ENCODE assay signal across 22 mouse cellular contexts in the genomic region with DNA sequence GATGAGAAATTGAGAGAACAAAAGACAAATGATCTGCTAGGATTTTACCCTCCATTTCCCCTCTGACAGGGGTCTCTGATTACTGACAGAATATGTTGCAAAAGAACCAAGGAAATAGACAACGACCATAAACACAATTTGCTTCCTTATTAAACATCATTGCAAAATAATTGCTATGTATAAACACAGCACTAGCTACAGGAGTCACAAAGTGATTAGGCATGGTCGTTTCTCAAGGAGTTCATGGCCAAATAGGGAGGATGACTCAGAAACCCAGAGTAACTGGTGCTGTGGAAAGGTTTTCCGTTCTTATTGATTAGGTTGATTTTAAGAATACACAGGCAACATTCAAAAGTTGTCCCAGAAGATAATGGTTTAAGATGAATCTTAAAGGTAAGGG.
"Had no signal": no experiment of that assay in that cellular context is flagged by ENCODE, and none has a peak within 500 bp of the region (broad histone marks: within the 10 kb centered on the region; RNA-seq: fewer than 3 reads in every experiment).

No protein-coding gene starts in this region.

- H3K9me3 ChIP-seq: heart, embryonic 13.5 days; heart, embryonic 15.5 days; hindbrain, embryonic 13.5 days; hindbrain, embryonic 15.5 days; kidney, embryonic 15.5 days; limb, embryonic 12.5 days had no signal

- H3K4me1 ChIP-seq: heart, embryonic 13.5 days; heart, embryonic 15.5 days; hindbrain, embryonic 15.5 days had no signal

- H3K4me2 ChIP-seq: heart, embryonic 11.5 days; heart, embryonic 13.5 days; heart, embryonic 15.5 days; hindbrain, embryonic 13.5 days; hindbrain, embryonic 15.5 days; kidney, embryonic 15.5 days; limb, embryonic 12.5 days had no signal

- H3K36me3 ChIP-seq: heart, embryonic 13.5 days; heart, embryonic 15.5 days; hindbrain, embryonic 13.5 days; hindbrain, embryonic 15.5 days; kidney, embryonic 15.5 days; limb, embryonic 12.5 days had no signal

- H3K9ac ChIP-seq: forebrain, postnatal 0 days; heart, embryonic 13.5 days; heart, embryonic 15.5 days; hindbrain, embryonic 13.5 days; hindbrain, embryonic 15.5 days; kidney, embryonic 15.5 days; limb, embryonic 12.5 days had no signal

- H3K4me3 ChIP-seq: heart, adult 2 months; heart, embryonic 13.5 days; heart, embryonic 15.5 days; hindbrain, embryonic 13.5 days; hindbrain, embryonic 15.5 days; kidney, embryonic 15.5 days; limb, embryonic 12.5 days had no signal

- H3K27me3 ChIP-seq: heart, embryonic 13.5 days; heart, embryonic 15.5 days; hindbrain, embryonic 13.5 days; hindbrain, embryonic 15.5 days; kidney, embryonic 15.5 days; limb, embryonic 12.5 days had no signal

- ATAC-seq: forebrain, postnatal 0 days; hindbrain, postnatal 0 days; intestine, embryonic 16.5 days had no signal

- DNase-seq: forebrain, postnatal 0 days; gastrocnemius, postnatal 10 days; gastrocnemius, postnatal 36 days; heart, adult 2 months; heart, postnatal 14 days; heart, postnatal 36 days; kidney, adult 11 months; kidney, adult 2 months; layer of hippocampus, adult 9-11 months; layer of hippocampus, postnatal 36 days; left cerebral cortex, postnatal 4 days; liver had no signal

- H3K27ac ChIP-seq: heart, adult 2 months; heart, embryonic 13.5 days; heart, embryonic 15.5 days; hindbrain, embryonic 13.5 days; hindbrain, embryonic 15.5 days; hindbrain, postnatal 0 days; kidney, postnatal 0 days; limb, embryonic 12.5 days had no signal
